Mouse (Mus musculus) forebrain, embryonic 11.5 days (tissue): ENCODE measurements around the gene Ttll10. TPM values are rescaled to one million over a fixed set of nuclear protein-coding genes. Genes with fewer than 3 reads are reported as not detected.

Experiments used
- ATAC-seq: fragments of 200-750 bp; cut with Nextera tagmentation; replicated peaks from 2 replicates; pipeline ENCODE4 v1.8.0; 2017; ENCODE audit warnings: moderate TSS enrichment; ENCODE audit not compliant: low FRiP score
- DNase-seq: peaks from one replicate; pipeline ENCODE4 v3.0.0-alpha.2; 2017; ENCODE audit warnings: low spot score
- H3K27ac ChIP-seq: fragments of 300-500 bp; sonication (generic); 2 replicates; pipeline ENCODE4 v1.5.1; 2014; ENCODE audit warnings: low read depth, low read length
- H3K27me3 ChIP-seq: fragments of 300-500 bp; sonication (generic); 2 replicates; pipeline ENCODE4 v1.6.1; 2014; ENCODE audit warnings: mild to moderate bottlenecking, low read length, mixed read lengths; ENCODE audit not compliant: control insufficient read depth, insufficient read depth
- H3K36me3 ChIP-seq: fragments of 300-500 bp; sonication (generic); 2 replicates; pipeline ENCODE4 v1.6.1; 2014; ENCODE audit warnings: mild to moderate bottlenecking, low read length, moderate library complexity, mixed read lengths; ENCODE audit not compliant: control insufficient read depth, insufficient read depth
- H3K4me1 ChIP-seq: fragments of 300-500 bp; sonication (generic); replicated peaks from 2 replicates; pipeline ENCODE4 v1.6.1; 2014; ENCODE audit warnings: low read length, mixed read lengths; ENCODE audit not compliant: control insufficient read depth, insufficient read depth
- H3K4me2 ChIP-seq: fragments of 300-500 bp; sonication (generic); 2 replicates; pipeline ENCODE4 v1.6.1; 2014; ENCODE audit warnings: low read depth, mild to moderate bottlenecking, low read length, moderate library complexity, mixed read lengths; ENCODE audit not compliant: severe bottlenecking
- H3K4me3 ChIP-seq: fragments of 300-500 bp; sonication (generic); 2 replicates; pipeline ENCODE4 v1.5.1; 2014; ENCODE audit warnings: low read depth, low read length
- H3K9ac ChIP-seq: fragments of 300-500 bp; sonication (generic); 2 replicates; pipeline ENCODE4 v1.6.1; 2014; ENCODE audit warnings: low read length
- H3K9me3 ChIP-seq: fragments of 300-500 bp; sonication (generic); 2 replicates; pipeline ENCODE4 v1.6.1; 2016; ENCODE audit warnings: low read length, mixed read lengths; ENCODE audit not compliant: control insufficient read depth
- WGBS: fragments of 180-500 bp; shearing (Covaris S2); extraction: QIAGEN DNeasy Blood & Tissue Kit; methylation state at CpG from one replicate; pipeline ENCODE4 v1.1.7; 2014; 5-methylcytosine and 5-hydroxymethylcytosine counted together
- polyA plus RNA-seq: library from polyadenylated mRNA; unstranded; fragments of >200 nt; fragmentation: Nextera tagmentation; extraction: Ambion mirVana; gene quantifications from 2 replicates; pipeline ENCODE4 v1.2.1, GENCODE M21; 2014

Gene Ttll10
- polyA plus RNA-seq, 1 experiment from 2014 or later, result 0.33 TPM

DNA sequence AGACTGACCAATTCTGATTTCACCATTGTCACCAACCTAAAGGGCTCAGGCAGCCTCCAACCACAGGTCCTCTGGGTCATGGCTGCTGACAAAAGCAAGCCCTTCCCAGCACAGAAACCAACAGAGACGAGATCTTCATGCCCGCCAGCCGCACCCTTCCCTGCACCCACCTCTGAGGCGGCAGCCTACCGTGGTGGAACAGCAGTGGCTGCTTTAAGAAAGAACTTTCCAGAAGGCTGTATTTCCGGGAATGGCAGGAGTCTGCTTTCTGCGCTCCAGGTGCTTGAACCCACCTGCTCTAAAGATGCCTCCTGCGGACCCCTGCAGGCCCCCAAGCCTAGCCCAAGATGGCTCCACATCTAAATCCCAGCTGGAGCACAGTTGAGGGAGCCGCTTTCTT lies 388 bp downstream of the Ttll10 start:
- Histone ChIP-seq H3K9ac (no peak overlapping the region), H3K9me3 (no peaks in the 10 kb centered on the region), H3K4me2 (no peak overlapping the region), H3K4me1 (no peaks in the 10 kb centered on the region; the same call in 1 of the 2 replicates), H3K4me3 (no peak overlapping the region), H3K27me3 (no peaks in the 10 kb centered on the region), H3K36me3 (no peaks in the 10 kb centered on the region), H3K27ac (no peak overlapping the region)
- DNase-seq (no peak), ATAC-seq (no peak)
- 75% methylated on average over 9 of the region's 9 CpGs for whole genome bisulfite sequencing

DNA sequence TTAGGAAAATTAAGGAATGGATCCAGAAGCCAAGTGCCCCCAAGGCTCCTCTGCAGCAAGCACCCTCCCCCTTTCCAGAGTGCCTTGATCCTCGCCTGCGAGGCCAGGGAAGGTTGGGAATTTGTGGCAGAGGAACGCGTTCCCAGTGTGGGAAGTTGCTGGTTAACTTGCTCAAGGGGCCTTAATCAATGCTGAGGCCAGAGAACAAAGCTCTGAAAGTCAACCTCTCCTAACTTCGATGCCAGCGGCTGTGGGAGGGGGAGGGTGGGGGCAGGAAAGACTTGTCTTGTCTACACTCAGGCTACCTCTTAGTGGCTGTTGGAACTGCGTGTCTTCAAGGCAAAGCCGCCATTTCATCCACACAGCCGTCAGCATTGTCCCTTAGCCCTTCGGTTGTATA lies 1.5 kb downstream of the Ttll10 start:
- DNase-seq (no peak), ATAC-seq (no peak)
- H3K4me1 ChIP-seq, result no peaks in the 10 kb centered on the region
- no peak overlapping the region for H3K4me2 ChIP-seq
- no peaks in the 10 kb centered on the region for H3K27me3 ChIP-seq
- H3K4me3 ChIP-seq, result no peak overlapping the region
- no peak overlapping the region for H3K9ac ChIP-seq
- WGBS, result 67% methylated on average over 10 of the region's 10 CpGs
- no peaks in the 10 kb centered on the region for H3K9me3 ChIP-seq
- no peaks in the 10 kb centered on the region for H3K36me3 ChIP-seq
- no peak overlapping the region for H3K27ac ChIP-seq

DNA sequence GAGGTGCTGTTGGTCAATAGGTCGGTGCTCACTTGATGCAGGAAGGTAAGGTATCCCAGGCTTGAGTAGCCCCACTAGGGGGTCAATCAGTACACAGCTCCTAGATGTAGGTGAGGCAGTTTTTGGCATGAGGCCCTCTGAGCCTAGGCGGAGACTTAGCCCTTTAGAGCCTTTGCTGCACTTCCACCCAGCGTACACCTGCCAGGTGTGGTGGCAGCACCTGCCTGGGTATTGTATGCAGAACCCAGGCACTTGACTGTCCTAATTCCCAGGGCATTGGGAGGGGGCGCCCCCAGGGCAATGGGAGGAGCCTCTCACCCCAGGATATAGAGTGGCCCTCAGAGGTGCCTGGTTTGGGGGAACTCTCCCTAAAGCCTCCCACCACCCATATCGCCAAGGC lies 4.0 kb downstream of the Ttll10 start:
- no peaks in the 10 kb centered on the region for H3K9me3 ChIP-seq
- H3K27ac ChIP-seq, result no peak overlapping the region
- no peaks in the 10 kb centered on the region for H3K36me3 ChIP-seq
- ATAC-seq (no peak), DNase-seq (no peak)
- no peak overlapping the region for H3K9ac ChIP-seq
- WGBS, result 90% methylated on average over 5 of the region's 5 CpGs
- H3K4me1 ChIP-seq, result no peaks in the 10 kb centered on the region
- H3K4me3 ChIP-seq, result no peak overlapping the region
- H3K4me2 ChIP-seq, result no peak overlapping the region
- no peaks in the 10 kb centered on the region for H3K27me3 ChIP-seq

DNA sequence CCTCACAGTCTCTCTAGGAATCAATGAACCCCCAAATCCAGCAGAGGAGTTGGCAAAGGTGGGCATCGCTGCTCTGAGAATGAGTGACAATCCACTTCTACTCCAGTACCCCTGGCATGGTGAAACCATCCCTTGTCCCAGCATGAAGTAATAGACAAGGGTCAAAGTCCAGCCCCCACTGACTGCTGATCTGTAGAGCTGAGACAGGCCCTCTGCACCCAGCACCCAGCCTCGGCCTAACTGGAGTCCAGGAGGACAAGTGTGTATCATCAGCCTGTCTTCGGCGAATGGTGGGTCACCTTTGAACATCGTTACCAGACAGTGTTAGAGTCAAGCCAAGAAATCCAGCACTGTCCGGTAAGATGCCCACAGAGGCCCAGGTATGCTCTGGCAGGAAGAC lies 4.6 kb downstream of the Ttll10 start:
- no peak overlapping the region for H3K9ac ChIP-seq
- no peaks in the 10 kb centered on the region for H3K27me3 ChIP-seq
- WGBS, result 95% methylated on average over 6 of the region's 6 CpGs
- ATAC-seq (no peak), DNase-seq (no peak)
- H3K4me1 ChIP-seq, result no peaks in the 10 kb centered on the region
- H3K36me3 ChIP-seq, result no peaks in the 10 kb centered on the region
- H3K9me3 ChIP-seq, result no peaks in the 10 kb centered on the region
- H3K4me2 ChIP-seq, result no peak overlapping the region
- no peak overlapping the region for H3K4me3 ChIP-seq
- no peak overlapping the region for H3K27ac ChIP-seq

DNA sequence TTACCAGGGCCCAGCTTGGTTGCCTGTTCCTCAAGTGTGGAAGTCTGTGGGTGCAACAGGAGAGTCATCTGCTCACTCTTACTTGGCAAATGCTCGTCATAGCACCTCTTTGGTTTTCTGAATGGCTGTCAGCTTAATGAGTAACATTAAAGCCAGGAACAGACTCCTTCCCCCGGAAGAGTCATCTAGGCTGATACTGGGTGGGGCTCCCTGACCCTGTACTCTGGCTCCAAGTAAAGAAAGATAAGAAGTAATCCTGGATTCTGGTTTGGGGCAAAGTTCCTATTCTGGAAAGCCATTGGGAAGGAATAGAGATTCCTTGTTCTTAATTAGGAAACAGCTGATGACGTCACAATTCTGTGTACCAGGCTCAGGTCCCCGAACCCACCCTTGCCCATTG lies 5.1 kb downstream of the Ttll10 start:
- no peaks in the 10 kb centered on the region for H3K36me3 ChIP-seq
- ATAC-seq (no peak), DNase-seq (no peak)
- H3K27me3 ChIP-seq, result no peaks in the 10 kb centered on the region
- no peaks in the 10 kb centered on the region for H3K9me3 ChIP-seq
- 87% methylated on average over 4 of the region's 4 CpGs for WGBS
- H3K4me3 ChIP-seq, result no peak overlapping the region
- no peak overlapping the region; the same call in 1 of the 2 replicates for H3K9ac ChIP-seq
- H3K27ac ChIP-seq, result no peak overlapping the region
- H3K4me2 ChIP-seq, result no peak overlapping the region
- H3K4me1 ChIP-seq, result no peaks in the 10 kb centered on the region

DNA sequence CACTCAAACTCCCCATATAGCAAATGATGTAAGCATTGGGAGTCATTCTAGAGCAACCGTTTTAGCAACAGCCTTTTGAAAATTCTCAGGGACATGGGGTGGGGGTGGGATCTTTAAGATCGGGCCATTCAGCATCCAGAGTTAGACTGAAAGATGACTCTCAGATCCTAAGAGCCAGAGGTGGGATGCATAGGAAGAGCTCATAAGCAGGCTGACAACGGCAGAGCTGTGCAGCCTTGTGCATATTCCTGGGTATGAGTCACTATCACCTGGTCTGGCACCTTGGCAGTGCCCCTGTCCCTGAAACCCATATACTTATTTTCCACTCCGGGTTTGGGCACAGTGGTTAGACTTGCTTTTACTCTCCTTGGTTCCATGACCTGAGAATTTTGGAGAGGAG lies 6.1 kb downstream of the Ttll10 start:
- ATAC-seq, result no peak
- Histone ChIP-seq H3K27me3 (no peaks in the 10 kb centered on the region), H3K4me3 (no peak overlapping the region), H3K9ac (no peak overlapping the region), H3K4me1 (no peaks in the 10 kb centered on the region), H3K36me3 (no peaks in the 10 kb centered on the region), H3K4me2 (no peak overlapping the region), H3K27ac (no peak overlapping the region), H3K9me3 (no peaks in the 10 kb centered on the region)
- WGBS, result 90% methylated on average over 4 of the region's 4 CpGs
- DNase-seq, result no peak

DNA sequence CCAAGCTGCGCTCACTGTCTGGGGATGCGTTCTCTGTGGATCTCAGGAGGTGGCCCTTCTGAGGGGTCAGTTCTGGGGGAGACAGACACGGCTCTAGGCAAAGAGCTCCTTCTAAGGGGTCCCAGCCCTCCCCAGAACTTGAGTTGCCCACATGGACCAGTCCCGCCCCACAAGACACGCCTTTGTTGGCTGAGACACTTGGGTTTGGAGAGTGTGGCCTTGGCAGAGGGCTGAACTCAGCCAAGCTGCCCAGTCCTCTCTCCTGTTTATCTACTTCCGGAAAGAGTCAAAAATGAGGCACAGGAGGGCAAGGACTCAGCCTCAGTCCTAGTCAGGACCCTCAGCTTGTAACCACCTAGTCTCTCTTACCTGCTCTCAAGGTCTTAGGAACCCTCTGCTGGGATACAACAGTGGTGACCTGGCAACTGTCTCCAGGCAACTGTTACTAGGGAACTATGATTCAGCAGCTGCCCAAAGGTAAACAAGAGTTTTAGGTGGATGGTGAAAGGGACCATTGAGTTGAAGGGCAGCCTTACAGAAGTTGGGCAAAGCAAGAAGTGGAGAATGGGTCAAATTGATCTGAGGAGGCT lies 8.7 kb downstream of the Ttll10 start:
- ATAC-seq (no peak), DNase-seq (no peak)
- Histone ChIP-seq H3K4me2 (no peak overlapping the region), H3K36me3 (no peaks in the 10 kb centered on the region), H3K4me1 (no peaks in the 10 kb centered on the region), H3K4me3 (no peak overlapping the region), H3K27ac (no peak overlapping the region), H3K9me3 (no peaks in the 10 kb centered on the region), H3K9ac (no peak overlapping the region), H3K27me3 (no peaks in the 10 kb centered on the region)
- WGBS, result 69% methylated on average over 6 of the region's 6 CpGs

DNA sequence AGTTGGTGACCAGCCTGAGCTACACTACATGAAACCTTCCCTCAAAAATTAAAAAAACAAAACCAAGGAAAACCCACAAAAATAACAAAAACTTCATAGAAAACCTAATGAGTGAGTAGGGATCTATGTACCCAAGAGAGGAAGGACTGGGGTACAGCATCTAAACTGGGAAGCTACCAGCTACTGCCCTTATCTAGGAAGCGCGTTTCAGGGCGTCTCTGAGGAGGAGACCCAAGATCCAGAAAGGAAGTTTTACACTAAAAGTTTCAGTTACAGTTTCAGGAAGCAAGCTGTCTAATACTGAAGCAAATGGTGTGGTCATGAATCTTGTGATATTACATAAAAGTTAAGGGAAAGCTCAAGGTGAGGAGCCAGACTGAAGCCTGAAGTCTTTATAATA lies 9.4 kb downstream of the Ttll10 start:
- Histone ChIP-seq H3K4me2 (no peak overlapping the region), H3K4me3 (no peak overlapping the region), H3K9me3 (no peaks in the 10 kb centered on the region), H3K27me3 (no peaks in the 10 kb centered on the region), H3K36me3 (no peaks in the 10 kb centered on the region), H3K27ac (no peak overlapping the region), H3K9ac (no peak overlapping the region), H3K4me1 (no peaks in the 10 kb centered on the region)
- no peak for DNase-seq
- no peak for ATAC-seq
- 83% methylated on average over 3 of the region's 3 CpGs for WGBS

DNA sequence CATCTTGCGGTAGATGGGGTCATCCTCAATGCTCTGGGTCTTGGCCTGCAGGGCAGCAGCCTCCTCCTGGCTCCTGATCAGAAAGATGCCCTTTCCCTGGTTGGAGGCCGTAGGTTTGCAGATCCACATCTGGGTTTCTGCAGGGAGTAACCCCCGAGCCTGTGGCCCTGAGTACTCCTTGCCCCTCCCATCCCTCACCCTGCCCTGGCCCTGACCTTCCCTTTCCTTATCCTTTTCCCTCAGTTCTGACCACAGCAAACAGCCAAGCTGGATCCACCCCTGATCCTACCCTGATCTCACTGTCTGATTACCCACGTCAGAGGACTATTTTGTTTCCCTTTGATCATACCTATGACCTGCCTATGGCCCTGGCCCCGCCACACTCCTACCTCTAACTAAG lies 14.5 kb downstream of the Ttll10 start:
- no peak for ATAC-seq
- H3K4me2 ChIP-seq, result no peak overlapping the region
- no peaks in the 10 kb centered on the region for H3K9me3 ChIP-seq
- H3K36me3 ChIP-seq, result no peaks in the 10 kb centered on the region
- no peak overlapping the region for H3K4me3 ChIP-seq
- H3K4me1 ChIP-seq, result no peaks in the 10 kb centered on the region
- no peak overlapping the region for H3K9ac ChIP-seq
- 75% methylated on average over 5 of the region's 5 CpGs for WGBS
- H3K27me3 ChIP-seq, result no peaks in the 10 kb centered on the region
- DNase-seq, result no peak
- H3K27ac ChIP-seq, result no peak overlapping the region
